Mouse (Mus musculus) liver, adult 2 months (tissue): ENCODE data around the gene Fbln2.

Source experiments
- CTCF ChIP-seq: fragments of 200-500 bp; IDR thresholded peaks from 2 replicates; pipeline ENCODE4 v1.5.1; 2011; ENCODE audit warnings: low read depth, low read length, control low read depth
- POLR2A ChIP-seq: fragments of 200-500 bp; IDR thresholded peaks from 2 replicates; pipeline ENCODE4 v1.6.1; 2011; ENCODE audit warnings: low read length, control low read depth; ENCODE audit not compliant: insufficient read depth; ENCODE audit errors: extremely low read depth

GRCm38 (mm10) chr6:91301839-91302238 lies 89.6 kb downstream of the Fbln2 start:
- TF ChIP-seq CTCF (no peak), POLR2A (no peak)
